Mouse (Mus musculus) heart, postnatal 10 days (tissue): ENCODE measurements around the gene Kcnip3. TPM values are rescaled to one million over a fixed set of nuclear protein-coding genes. Genes with fewer than 3 reads are reported as not detected.

Experiments used
- DNase-seq, 2 experiments: peaks; one replicate each; pipeline ENCODE4 v3.0.0; 2021
- intact Hi-C: fragments of 180-260 bp; cut with DNase I; formaldehyde crosslinking; loops from one replicate; pipeline ENCODE4 v1.15.1; 2025
- total RNA-seq, 2 experiments: library from RNA; stranded (reverse); gene quantifications; 2 replicates each; pipeline ENCODE4 v1.2.3; 2021

Kcnip3 gene
- 1 to 10 TPM; 1.2 to 1.8 TPM for total RNA-seq

DNA sequence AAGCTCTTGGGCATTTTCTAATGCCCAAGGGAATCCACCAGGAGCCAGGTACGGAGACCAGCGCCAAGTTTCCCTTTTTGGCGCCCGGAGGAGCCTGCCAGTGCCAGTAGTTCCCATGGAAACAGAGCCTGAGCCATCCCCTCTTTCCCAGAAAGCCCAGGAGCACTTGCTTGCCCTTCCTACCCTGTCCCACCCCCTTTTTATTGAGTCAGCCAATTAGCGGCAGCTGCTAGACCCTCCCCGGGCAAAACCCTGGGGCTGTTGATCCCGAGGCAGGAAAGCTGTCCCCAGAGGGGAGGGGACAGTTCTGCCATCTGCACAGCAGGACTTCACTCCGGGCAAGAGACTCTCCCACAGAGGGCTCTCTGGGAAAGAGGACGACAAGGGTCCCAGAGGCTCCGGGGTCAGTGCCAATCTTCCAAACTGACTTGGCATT, at the start of gene Kcnip3:
TSS of gene Kcnip3 (minus strand) at position 89 of the 436 bp plus-strand sequence.
- DNase-seq, result no peak
- intact Hi-C loops, result no loop called here

DNA sequence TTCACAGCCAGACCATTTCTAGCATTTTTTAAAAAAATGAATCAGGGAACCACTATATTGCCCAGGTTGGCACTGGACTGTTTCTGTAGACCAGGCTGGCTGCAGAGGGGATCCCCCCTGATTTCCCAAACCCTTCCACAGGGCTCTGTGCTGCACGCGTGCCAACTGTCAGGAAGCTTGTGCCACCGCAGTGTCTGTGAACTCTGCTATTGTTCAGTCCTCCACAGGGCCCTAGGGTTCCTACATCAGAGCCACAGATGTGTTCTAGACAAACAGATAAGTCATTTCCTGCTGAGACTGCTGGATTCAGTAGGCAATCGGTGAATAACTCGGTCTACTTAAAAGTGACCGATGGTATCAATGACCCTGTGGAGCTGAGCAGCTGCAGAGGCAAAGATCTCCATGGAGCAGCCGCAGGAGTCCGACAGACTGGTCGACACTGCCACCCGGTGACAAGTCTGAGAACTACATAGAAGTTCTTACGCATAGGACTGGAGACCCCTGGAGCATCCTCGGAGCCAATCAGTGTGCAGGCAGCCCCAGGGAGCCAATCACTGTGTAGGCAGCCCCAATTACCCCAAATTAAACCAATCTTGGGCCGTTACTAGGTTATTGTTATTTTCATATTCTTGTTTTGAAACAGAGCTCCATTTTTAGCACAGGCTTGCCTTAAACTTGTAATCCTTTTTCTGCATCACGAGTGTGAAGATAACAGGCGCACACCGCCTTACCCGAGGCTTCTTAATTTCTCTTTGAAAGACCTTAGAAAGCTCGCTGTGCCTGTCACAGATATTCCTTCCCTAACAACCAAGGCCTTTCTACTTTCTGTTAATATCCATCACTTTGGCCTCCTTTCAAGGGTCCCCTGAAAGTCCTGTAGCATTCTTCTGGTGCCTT, 37.4 kb upstream of the Kcnip3 start:
- intact Hi-C loops, result loop anchor here (1.0 to 5.0 kb wide), 3 partner anchors 52 to 197 kb away; partner anchors contain the start of gene Adra2b

DNA sequence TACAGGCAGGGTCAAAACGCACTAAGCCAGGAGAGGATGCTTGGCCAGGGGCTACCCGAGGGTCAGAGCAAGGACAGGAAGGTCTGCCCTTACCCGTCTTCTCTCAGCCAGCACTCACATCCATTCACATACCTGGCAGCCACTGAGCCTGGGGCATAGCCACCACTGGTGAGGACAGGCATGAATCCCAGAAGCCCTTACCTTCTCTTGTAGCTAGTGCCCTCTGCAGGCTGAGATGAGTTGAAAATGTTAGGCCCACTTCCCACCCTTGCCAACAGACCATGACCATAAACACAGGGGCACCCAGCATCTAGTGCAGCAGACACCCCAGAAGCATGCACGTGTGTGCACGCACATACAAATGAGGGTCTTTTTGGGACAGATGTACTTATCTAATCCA, 29.2 kb upstream of the Kcnip3 start:
- intact Hi-C loops, result no loop called here

More for the DNA sequence above, 37.4 kb upstream of the Kcnip3 start:
- DNase-seq, result peak; percentile 89 to 91

DNA sequence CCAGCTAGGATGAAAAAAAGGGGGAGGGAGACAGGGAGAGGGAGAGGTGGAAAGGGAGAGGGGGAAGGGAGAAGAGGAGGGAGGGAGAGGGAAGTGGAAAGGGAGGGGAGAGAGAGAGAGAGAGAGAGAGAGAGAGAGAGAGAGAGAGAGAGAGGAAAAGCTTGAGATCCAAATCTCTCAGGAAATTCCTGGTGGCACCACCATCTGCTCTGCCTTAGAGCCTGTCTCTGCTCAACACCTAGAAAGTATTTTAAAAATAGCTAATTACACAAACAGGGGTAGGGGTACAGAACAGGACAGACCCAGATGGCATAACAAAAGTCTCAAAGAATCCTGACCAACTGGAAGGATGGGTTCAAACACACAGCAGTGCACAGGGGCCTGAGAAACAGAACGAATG, 28.6 kb upstream of the Kcnip3 start:
- intact Hi-C loops, result no loop called here

More for the DNA sequence above, 29.2 kb upstream of the Kcnip3 start:
- DNase-seq, result peak; percentile 6 to 12

DNA sequence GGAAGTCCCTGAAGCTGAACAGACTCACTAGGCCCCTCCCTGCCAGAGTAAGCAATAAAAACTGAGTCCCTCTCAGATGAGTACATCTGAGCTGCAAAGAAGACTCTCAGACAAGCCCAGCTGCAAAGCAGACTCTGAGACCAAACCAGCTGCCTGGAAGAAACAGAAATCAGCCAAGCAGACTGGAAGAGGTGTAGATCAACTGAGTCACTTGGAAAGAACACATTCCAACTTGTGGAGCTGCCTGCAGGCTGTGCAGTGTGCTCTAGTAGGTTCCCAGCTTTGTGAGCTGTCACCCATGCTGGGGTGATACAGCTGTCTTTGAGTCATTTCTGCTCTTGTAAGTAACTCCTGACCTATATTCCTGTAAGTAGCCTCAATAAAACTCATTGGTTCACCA, 27.8 kb upstream of the Kcnip3 start:
- intact Hi-C loops, result no loop called here
- no peak for DNase-seq

More for the DNA sequence above, 28.6 kb upstream of the Kcnip3 start:
- no peak for DNase-seq

DNA sequence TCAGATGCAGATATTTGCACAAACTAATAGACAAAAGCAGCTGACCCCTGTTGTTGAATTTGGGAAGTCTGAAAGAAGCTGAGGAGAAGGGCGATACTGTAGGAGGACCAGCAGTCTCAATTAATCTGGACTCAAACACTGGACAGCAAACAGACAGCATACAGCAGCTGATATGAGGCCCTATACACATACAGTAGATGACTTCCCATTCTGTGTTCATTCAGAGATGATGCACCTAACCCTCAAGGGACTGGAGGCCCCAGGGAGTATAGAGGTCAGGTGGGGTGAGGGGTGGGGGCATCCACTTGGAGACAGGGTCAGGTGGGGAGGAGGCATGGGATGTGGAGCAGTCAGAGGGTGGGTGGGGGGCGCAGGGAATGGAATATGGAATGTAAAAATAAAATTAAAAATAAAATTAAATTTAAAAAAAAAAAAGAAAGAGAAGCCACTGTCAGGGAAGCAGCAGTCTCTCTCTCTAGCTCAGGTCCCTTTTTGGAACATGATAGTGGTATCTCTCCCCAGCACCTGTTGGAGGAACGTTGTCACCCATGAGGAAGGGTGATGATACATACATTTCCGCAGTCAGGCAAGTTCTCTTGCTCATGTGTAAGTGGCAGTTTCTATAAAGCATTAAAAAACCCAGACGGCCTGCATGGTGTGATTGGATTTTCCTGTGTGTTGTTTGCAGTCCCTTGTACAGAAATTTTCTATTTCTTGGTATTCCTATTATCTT, 26.6 kb upstream of the Kcnip3 start:
- intact Hi-C loops, result no loop called here
- no peak for DNase-seq

DNA sequence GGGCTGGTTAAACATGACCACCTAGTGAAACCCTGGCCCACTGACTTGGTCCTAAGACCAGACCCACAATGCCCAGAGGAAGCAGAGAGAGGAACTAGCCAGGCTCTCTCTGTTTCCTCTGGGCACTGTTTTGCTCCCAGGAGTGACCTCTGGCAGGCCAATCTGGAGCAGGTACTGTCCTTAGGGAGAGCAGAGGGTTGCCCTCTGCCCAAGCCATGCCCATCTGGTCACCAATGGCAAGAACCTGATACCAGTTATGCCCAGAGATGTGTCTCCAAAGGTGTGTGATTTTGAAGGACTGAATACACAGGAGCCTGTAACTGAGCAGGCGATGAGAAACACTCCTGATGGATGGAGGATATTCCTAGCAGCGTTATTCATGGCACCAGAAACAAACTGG, 19.8 kb upstream of the Kcnip3 start:
- DNase-seq, result no peak
- intact Hi-C loops, result no loop called here

DNA sequence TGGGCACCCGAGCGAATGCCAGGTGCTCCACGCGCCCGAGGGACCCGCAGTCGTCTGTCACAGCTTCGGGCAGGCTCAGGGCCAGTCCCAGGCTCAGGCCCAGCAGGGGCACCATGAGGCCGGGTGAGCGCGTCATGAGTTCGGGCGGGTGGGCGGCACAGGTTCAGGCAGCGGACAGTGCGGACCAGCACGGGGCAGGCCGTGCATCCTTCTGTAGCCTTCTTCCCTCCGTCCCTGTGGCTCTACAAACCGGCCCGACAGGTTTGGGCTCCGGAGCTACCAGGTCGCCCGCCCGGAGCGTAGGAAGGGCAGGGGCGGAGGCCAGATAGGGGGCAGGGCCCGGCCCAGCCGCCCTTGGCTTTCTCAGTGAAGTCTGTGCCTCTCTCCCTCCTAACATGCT, 19.3 kb upstream of the Kcnip3 start, which contains the start of gene Prom2:
TSS of gene Prom2 (minus strand) at position 283 of the 400 bp plus-strand sequence.
- DNase-seq, result no peak
- intact Hi-C loops, result no loop called here

DNA sequence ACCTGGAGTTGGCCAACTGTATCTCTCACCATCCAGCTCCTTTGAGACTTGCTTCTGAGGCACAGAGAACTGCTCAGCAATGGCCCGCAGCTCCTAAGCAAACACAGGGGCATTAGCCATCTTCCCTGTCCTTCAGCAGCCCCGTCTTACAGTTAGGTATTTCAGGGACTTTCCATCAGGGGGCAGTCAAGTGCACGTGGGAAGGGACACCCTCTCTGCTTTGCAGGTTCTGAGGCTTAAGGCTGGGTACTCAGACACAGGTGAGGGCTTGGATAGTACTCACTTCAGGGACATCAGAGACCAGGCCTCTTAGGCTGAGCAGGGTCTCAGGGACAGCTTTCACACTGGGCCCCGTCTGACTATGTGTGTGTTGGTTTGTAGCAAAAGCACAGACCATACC, 17.6 kb upstream of the Kcnip3 start:
- intact Hi-C loops, result no loop called here
- peak in 1 of 2 experiments; percentile 16 for DNase-seq

DNA sequence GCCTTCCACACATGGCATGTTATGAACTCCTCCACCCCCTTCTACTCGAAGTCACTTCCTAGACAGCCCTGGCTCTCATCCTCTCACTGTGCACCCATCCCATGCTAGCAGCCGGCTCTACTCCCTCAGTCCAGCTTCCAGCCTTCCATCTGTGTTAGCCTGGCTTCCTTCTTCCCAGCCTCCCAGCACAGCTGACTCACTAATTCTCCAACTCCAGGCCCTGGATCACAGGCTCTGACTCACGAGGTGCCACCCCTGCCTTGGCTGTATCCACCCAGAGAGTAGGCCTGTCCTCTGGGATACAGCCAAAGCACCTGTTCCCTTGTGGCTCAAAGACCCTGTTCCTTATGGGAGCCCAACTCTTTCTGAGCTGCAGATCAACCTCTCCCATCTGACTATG, 15.7 kb upstream of the Kcnip3 start:
- no peak for DNase-seq

DNA sequence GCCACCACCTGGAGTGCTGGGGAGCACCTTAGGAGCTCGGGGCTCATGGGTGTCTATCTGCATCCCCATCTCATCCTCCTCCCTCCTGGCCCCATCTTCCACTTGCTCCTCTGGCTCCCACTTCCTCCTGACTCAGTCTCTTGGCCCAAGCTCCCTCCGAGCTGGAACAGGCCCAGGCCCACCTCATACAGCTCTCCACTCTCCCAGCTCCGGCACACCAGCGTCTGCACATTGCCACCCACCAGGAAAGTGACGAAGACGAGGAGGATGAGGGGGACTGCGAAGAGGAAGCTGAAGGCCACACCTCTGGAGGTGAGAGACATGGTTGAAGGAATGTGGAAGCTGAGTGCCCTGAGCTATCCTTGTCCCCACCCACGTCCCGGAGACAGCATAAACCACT, 13.5 kb upstream of the Kcnip3 start:
- intact Hi-C loops, result no loop called here
- DNase-seq, result no peak

More for the DNA sequence above, 15.7 kb upstream of the Kcnip3 start:
- intact Hi-C loops, result no loop called here

DNA sequence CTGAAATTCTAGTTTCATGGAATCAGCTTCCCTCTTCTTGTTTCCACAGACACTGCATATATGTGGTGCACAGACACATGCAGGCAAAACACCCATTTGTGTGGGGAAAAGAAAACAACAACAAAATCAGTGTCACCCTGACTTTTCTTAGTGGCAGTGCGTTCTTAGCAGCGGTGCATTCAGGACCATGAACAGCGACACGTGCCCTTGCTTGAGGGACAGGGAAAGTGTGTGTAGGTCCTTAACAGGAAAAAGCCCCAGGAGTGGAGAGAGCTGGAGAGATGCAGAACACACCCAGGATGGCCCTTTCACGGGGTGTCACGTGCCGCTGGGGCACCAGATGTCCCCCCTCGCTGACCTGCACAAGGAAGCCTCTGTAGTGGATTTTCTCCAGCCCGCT, 10.5 kb upstream of the Kcnip3 start:
- intact Hi-C loops, result no loop called here
- peak; percentile 22 to 61 for DNase-seq

DNA sequence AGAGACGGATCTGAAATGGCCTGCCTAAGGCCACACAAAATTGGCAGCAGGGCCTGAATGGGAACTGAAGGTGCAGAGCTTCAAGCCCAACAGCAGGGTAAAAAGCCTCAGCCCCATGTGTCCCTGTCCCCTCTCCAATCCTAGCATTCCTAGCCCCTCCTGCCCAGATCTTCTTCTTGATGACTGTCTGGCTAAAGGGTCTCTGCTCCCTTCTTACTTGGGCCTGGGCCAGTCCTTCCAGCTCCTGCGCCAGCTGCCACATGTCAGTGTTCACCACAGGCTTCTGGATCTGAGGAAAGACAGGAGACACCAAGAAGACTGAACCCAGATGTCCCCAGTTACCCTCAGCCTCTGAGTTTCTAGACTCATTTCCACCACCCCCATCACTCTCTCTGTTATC, 9.7 kb upstream of the Kcnip3 start:
- DNase-seq, result no peak
- intact Hi-C loops, result no loop called here

DNA sequence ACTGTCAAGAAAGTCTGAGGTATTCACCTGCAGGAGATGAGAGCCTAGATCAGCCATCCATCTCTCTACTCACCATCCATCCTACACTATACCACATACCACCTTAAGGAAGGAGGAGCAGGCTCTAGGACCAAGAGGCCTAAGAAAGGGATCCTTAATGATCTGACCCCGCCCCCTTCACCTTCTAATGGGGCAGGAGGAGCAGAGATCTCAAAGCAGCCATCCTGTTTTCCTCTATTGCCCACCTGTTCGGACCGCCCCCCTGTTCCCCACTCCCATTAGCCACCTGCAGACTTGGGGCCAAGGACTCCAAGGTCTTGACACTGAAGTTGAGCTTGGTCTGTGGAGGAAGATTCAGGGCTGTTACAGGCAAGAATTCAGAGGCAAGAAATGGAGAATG, 8.5 kb upstream of the Kcnip3 start:
- DNase-seq, result no peak
- intact Hi-C loops, result no loop called here

DNA sequence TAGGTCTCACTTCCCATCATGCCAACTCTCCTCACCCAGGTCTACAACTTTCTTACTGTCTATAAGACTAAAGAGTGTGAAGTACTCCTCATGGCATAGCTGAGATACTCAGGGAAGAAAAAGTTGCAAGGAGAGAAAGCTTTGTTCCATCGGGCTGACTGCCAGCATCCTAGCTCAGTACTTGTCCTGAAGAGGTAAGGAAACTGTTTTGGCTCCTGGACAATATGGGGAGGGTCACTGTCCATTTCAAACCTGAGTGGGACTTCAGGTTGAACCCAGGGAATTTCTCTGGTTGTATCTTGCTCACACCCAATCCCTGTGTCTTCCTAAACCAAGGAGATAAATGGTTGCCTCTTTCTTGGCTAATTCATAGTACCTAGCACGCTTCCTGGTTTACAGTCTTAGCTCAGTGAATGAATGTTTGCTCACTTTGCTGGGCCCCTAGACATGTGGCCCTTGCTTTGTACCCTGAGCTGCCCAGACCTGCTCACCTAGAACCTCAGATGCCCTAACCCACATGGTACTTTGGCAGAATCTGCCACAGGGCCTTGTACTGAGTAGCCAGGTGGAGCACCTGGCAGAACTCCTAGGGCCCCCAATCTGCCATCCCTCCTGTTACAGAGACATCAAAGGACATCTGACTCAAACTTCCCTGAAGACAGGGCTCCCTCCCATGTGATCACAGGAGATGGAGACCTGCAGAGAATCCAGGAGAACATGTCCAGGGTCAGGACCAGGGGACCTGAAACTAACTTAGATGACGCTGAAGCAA, 3.3 kb upstream of the Kcnip3 start:
- DNase-seq, result no peak
- intact Hi-C loops, result no loop called here

DNA sequence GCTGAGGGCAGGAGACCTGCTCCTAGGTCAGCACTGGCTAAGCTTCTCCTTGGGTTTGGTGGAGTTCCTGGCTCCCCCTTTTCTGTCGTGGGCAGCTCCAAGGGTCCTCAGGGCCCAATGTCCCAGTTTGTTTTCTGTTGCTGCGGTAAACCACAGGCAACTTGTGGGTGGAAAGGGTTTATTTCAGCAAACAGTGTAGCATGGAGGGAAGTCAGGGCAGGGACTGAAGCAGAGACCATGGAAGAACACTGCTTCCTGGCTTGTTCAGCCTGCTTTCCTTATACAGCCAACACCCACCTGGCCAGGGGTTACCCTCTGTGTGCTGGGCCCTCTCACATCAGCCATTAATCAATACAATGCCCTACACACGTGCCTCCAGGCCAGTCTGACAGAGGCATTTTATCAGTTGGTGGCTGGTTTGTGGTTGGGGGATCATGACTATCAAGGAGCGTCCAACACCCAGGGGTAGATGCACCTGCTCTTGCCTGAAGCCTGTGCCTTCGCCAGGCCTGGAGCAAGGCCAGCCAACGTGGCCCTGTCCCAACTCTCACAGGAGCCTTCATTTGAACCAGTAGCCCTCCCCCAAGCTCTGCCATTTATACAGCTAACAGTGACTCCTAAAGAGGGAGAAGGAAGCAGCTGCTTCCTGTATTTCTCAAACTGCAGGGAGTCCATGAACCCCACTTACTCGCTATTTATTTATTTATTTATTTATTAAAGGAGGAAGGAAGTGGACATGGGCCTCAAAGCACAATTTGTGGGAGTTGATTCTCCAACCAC, 2.2 kb upstream of the Kcnip3 start:
- DNase-seq, result peak; percentile 37 to 52
- intact Hi-C loops, result no loop called here

DNA sequence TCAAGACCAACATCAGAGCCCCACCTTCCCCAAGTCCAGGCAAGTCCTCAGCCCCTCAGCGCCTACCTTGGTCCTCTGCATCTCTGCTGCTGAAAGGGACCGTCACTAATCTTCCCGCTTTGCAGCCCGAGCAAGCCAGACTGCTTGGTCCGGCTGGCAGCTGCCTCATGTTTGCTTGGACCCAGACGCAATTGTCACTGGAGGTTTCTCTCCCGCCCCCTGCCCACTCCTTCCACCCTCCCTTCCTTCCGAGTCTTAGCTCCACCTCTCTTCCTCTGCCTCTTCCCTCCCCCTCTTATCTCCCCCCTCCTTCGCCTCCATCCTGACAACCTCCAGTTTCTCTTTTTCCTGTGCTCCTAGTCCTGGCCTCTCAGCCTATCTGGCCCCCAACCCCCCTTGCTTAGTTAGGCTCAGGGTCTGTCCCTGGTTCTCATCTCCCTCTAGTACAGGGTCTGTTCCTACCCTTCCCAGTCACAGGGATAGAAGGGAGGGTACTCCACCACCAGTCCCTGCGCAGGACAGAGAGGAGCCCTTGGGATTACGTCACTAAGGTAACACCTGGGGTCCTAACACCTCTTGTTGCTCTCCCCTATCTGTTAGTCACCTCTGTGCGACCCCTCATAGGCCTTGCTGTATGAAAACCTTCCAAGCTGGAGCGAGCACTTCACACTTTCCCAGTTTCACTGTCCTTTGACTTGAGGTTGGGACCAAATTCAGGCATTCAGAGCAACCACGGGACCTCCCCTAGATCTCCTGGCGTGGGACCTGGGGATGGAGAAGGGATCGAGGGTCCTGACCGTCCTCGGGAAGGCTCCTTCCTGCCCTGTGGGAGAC, 505 bp downstream of the Kcnip3 start:
- DNase-seq, result peak in 1 of 2 experiments; percentile 11
- intact Hi-C loops, result no loop called here

DNA sequence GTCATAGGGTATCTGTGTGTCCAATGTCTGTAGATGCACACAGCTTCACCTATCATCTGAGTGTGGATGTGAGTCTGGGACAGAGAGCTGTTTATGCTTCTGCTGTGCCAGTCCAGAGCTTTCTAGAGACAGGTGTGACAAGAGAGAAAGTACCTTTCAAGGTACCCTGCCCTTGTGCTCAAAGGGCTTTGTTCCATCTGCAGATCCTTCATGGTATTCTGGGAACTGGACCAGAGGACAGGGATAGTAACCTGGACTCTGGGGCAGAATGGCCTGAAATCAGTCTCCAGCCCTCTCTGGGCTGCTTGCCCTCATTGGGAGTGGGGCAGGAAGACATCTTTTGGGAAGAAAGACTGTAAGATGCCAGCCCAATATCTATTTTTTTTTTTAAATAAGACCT, 1.8 kb downstream of the Kcnip3 start:
- intact Hi-C loops, result no loop called here
- DNase-seq, result no peak

DNA sequence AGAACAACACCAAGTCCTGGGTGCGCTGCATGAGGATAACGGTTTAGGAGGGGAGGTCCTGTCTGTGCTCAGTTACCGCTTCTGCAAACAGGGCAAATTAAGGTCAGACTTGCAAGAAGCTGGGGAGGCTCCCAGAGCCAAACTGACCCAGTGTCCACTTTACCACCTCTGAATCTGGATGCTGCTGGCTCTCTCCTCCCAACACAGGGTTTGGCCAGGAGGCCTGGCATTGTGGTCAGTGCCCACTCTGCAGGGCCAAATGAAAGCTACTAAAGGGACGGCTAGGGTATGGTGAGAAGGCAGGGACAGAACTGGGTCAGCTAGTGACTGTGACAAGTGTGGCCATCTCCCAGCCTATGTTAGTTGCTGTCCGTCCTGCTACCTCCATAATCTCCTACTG, 2.6 kb downstream of the Kcnip3 start:
- no peak for DNase-seq
- intact Hi-C loops, result no loop called here
